Mouse (Mus musculus) layer of hippocampus, adult 18-20 months (tissue): ENCODE data around the gene Nccrp1. TPM values are rescaled to one million over a fixed set of nuclear protein-coding genes. Genes with fewer than 3 reads are reported as not detected.
A peak's percentile ranks its signal among the peaks of the same experiment; 100 is the strongest.
"Not testable (repeated sequence)": the region's sequence is repeated elsewhere in the genome, so short reads cannot be mapped to it uniquely, and the experiment has no call there.

Source experiments
- DNase-seq, 2 experiments: peaks; one replicate each; pipeline ENCODE4 v3.0.0; 2022; ENCODE audit warnings: low spot score in 2 of 2
- microRNA-seq, 2 experiments: library from miRNA; unstranded; fragments of <30 nt; microRNA quantifications; one replicate each; pipeline ENCODE4 v1.2.0; 2021
- total RNA-seq, 2 experiments: library from RNA; stranded (reverse); gene quantifications; 2 replicates each; pipeline ENCODE4 v1.2.3; 2021

Gene Nccrp1
- total RNA-seq, 2 experiments from 2014 or later: 0.28 TPM; not detected in 1

GRCm38 (mm10) chr7:28527922-28528719, 18.9 kb downstream of the Nccrp1 start:
- DNase-seq: peak; percentile 28 to 67

DNA sequence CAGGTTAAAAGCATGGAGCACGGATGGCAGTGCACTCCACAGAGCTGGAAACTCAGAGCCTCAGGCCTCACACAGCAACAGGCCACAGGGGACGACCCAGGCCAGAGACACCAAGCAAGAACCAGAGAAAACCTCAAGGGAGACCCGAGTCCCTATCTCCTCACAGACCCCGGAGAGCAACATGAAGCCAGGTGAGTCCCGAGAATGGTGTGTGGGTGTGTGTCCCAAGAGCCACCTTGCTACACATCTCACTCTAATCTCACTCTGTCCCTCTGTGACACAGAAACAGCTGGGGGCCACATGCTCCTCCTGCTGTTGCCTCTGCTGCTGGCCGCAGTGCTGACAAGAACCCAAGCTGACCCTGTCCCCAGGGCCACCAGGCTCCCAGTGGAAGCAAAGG, 24.5 kb downstream of the Nccrp1 start, which contains the start of gene Ifnl3:
TSS of gene Ifnl3 (plus strand) at position 301 of the 400 bp plus-strand sequence.
- not testable (repeated sequence) for DNase-seq

DNA sequence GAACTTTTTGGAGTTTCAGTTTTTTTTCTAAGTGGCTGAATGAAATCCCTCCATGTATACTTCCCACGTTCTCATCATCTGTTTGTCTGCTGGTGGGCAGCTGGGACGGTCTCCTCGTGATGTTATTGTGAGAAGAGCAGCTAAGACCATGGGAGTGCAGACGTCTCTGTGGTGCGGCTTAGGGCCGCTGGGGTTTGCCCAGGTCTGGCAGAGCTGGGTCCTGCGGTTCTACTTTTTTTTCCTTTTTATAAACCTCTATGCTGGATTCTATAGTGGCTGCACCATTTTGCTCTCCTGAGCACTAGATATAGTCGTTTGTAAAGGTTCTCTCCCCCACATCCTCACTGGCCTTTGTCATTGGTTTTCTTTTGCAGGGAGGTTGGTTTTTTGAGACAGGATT, 35.6 kb downstream of the Nccrp1 start:
- no peak for DNase-seq

DNA sequence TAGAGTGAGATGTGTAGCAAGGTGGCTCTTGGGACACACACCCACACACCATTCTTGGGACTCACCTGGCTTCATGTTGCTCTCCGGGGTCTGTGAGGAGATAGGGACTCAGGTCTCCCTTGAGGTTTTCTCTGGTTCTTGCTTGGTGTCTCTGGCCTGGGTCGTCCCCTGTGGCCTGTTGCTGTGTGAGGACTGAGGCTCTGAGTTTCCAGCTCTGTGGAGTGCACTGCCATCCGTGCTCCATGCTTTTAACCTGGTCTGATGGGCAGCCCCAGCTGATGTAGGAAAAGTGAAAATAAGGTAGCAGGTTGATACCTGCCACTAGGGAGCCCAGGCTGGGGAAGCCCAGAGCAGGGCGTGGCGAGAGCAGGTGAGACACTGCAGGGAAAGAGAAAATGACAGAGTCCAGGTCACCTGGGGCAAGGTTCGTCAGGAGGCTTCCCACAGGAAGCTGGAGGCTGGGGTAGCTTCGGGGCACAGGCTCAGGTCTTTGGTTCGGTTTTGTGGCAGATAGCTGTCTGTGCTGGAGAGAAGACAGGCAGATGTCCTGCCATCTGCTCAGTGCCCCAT, 36.6 kb downstream of the Nccrp1 start, which contains the start of gene Ifnl2:
TSS of gene Ifnl2 (minus strand) at position 51 of the 570 bp plus-strand sequence.
- DNase-seq: not testable (repeated sequence)

GRCm38 (mm10) chr7:28509121-28509520, 37.9 kb downstream of the Nccrp1 start:
- DNase-seq: not testable (repeated sequence)

DNA sequence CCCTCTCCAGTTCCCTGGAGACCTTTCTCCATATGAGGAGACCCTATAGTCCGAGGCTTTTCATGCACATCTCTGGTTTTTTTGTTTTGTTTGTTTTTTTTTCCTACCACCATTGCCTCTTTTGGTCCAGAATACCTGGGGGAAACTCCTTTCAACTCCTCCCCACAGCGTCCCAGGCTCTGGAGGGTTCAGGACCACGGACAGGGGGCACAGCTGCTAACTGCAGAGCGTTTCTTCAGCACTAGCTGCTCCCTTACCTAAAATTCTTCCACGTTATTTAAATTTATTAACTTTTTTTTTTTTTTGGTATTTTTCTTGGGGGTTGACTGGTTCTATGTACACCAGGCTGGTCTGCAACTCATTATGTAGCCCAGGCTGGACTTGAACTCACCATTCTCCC, 41.5 kb downstream of the Nccrp1 start:
- no peak for DNase-seq

DNA sequence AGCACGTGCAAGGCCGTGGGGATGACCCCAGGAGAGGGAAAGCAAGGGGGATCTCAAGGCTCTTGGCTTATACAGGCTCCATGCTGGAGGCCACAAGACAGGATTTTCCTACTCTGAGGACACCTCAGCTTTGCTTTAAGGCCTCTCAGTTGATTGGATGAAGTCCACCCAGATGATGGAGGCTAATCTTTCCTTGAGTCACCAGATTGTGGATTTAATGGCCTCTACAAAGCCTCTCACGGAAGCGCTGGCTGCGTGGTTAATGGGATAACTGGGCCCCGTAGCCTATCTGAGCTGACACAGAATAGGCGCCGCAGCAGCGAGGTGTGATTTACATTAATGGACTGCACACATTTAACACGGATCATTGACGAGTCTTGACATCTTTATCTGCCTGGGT, 51.6 kb downstream of the Nccrp1 start:
- no peak for DNase-seq

Small RNAs within 50 kb of the gene (microRNA-seq; reads per million reads assigned to microRNA genes)
- gene Mir7049: 0.99 to 1.4 reads per million in 2 experiments

Other genes starting within 250 kb of the Nccrp1 start
- gene Dll3, start 245.0 kb downstream of the Nccrp1 start, total RNA-seq: 1 to 10 TPM; 2.1 to 2.6 TPM
- 10 to 100 TPM; 42.4 to 44.3 TPM for gene Timm50, start 235.2 kb downstream of the Nccrp1 start, total RNA-seq
- gene Supt5, start 208.5 kb downstream of the Nccrp1 start, total RNA-seq: 100 to 1,000 TPM; 116 to 119 TPM
- 100 to 1,000 TPM; 481 to 546 TPM for gene Rps16, start 196.6 kb downstream of the Nccrp1 start, total RNA-seq
- gene Plekhg2, start 174.7 kb downstream of the Nccrp1 start, total RNA-seq: 1 to 10 TPM; 4.8 to 5.1 TPM
- gene Zfp36, start 167.0 kb downstream of the Nccrp1 start, total RNA-seq: 1 to 10 TPM; 3.5 to 3.7 TPM
- gene Med29, start 154.5 kb downstream of the Nccrp1 start, total RNA-seq: 10 to 100 TPM; 21.4 to 22.1 TPM
- 10 to 100 TPM; 64.9 to 69.3 TPM for gene Paf1, start 154.3 kb downstream of the Nccrp1 start, total RNA-seq
- gene Gmfg, start 109.8 kb downstream of the Nccrp1 start, total RNA-seq: 1 to 10 TPM; 2.2 to 2.4 TPM
- 10 to 100 TPM; 75.5 to 81.1 TPM for gene Lrfn1, start 95.3 kb downstream of the Nccrp1 start, total RNA-seq
- gene Ifnl2, start 36.8 kb downstream of the Nccrp1 start, total RNA-seq: not detected
- gene Ifnl3, start 24.4 kb downstream of the Nccrp1 start, total RNA-seq: not detected
- not detected for gene Sycn, start 6.4 kb downstream of the Nccrp1 start, total RNA-seq
- 10 to 100 TPM; 74.1 to 77.1 TPM for gene Samd4b, start 50.9 kb upstream of the Nccrp1 start, total RNA-seq
- 10 to 100 TPM; 12.7 to 14.6 TPM for gene Pak4, start 50.9 kb upstream of the Nccrp1 start, total RNA-seq
- gene Acp7, start 84.1 kb upstream of the Nccrp1 start, total RNA-seq: 1 to 10 TPM; 1.4 to 4.6 TPM
- gene Fbxo27, start 145.6 kb upstream of the Nccrp1 start, total RNA-seq: 10 to 100 TPM; 18.9 to 21.7 TPM
- gene Fbxo17, start 169.6 kb upstream of the Nccrp1 start, total RNA-seq: 1 to 10 TPM; 1.5 to 1.9 TPM
- 10 to 100 TPM; 60.6 to 67.1 TPM for gene Mrps12, start 194.6 kb upstream of the Nccrp1 start, total RNA-seq
- gene Sars2, start 194.7 kb upstream of the Nccrp1 start, total RNA-seq: 10 to 100 TPM; 11.1 to 11.2 TPM
- gene Ccer2, start 208.9 kb upstream of the Nccrp1 start, total RNA-seq: under 1 TPM; 0.30 to 0.63 TPM
- 100 to 1,000 TPM; 125 to 129 TPM for gene Sirt2, start 219.5 kb upstream of the Nccrp1 start, total RNA-seq
- gene Nfkbib, start 220.3 kb upstream of the Nccrp1 start, total RNA-seq: 10 to 100 TPM; 29.0 to 29.2 TPM
- gene Rinl, start 241.7 kb upstream of the Nccrp1 start, total RNA-seq: 1 to 10 TPM; 2.4 to 3.0 TPM